Mouse (Mus musculus) right cerebral cortex, postnatal 36 days (tissue): ENCODE results near the gene Slc35a5.
A peak's percentile ranks its signal among the peaks of the same experiment; 100 is the strongest.

Source experiments
- DNase-seq, 2 experiments: peaks; one replicate each; pipeline ENCODE4 v3.0.0; 2022; ENCODE audit warnings: low spot score in 2 of 2, mixed read lengths in 1 of 2

Gene Slc35a5

DNA sequence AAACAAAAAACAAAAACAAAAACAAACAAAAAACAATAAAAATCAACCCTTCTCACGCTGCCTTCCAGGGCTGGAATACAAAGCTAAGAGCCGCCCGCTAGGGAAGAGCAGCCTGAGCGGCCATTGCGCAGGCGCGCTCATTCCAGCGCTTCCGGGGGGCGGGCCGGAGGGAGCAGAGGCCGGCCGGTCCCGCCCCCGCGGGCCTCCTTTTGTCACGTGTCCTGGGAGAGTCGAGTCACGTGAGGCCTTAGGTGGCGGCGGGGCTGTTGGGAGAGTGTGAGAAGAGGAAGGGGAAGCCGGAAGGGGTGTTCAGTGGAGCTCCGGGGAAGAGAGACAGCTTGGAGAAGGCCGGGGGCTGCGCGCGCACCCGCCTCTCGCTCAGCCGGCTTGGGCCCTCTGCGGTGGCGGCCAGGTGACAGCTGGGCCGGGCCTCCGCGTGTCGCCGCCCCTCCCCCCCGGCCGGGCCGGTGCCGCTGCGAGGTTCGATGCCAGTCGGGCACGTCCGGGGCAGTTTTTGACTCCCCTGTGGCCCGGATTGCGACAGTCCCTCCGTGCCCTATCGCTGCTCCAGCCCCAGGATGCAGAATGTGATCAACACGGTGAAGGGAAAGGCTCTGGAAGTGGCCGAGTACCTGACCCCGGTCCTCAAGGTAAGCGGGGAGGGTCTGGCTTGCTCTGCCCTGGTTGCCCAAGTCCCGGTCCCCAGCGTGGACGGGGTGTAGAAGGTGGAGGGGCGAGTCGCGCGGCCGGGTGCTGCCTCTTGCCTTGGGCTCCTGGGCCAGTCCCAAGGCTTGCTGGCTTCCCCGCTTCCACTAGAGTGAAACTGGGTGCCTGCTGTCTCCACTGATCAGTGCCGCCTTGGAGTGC is at the start of gene Slc35a5, which contains the start of gene Atg3:
Gene Slc35a5 (minus strand): TSS at position 185 of the 867 bp plus-strand sequence.
Gene Atg3 (plus strand): TSS at position 264 of the 867 bp plus-strand sequence.
- DNase-seq = peak; percentile 93 to 94

DNA sequence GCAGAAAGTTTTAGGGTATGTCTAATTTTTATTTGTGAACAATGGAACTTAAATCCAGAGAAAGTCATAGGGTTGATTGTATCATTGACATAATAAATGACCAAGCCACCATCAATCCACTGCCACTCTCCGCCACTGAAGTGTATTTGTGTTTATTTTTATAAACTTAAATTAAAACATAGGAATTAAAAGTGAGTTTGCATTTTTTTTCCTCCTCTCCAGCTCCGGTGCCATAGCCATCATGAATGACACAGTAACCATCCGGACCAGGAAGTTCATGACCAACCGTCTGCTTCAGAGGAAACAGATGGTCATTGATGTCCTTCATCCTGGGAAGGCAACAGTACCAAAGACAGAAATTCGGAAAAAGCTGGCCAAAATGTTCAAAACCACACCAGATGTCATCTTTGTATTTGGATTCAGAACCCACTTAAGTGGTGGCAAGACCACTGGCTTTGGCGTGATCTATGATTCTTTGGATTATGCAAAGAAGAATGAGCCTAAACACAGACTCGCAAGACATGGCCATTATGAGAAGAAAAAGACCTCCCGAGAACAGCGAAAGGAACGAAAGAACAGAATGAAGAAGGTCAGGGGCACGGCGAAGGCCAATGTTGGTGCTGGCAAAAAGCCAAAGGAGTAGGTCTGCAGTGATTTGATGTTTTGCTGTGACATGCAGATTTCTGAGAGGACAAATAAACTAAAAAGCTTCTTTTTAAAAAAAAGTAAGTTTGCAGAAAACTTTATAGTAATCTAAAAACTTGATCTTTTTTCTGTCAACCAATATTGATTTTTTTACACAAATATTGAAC is 46.6 kb upstream of the Slc35a5 start:
- DNase-seq = no peak

DNA sequence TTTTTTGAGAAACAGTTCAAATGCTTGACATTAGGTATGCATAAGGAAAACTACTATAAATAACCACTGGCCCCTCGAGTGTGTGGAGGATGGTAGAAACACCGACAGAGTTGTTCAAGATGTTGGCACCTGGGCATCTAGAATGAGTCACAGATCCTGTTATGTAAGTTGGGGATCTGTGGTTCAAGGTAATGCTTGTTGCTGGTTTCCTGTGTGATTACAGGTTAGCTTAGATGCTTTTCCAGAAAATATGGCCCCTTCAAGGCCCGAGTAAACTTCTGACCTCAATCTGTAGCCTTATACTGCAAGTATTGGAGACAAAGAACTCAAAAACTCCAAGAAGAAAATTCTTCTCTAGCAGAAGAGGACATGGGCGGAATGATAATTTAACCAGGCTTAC is 45.9 kb upstream of the Slc35a5 start:
- DNase-seq = no peak

DNA sequence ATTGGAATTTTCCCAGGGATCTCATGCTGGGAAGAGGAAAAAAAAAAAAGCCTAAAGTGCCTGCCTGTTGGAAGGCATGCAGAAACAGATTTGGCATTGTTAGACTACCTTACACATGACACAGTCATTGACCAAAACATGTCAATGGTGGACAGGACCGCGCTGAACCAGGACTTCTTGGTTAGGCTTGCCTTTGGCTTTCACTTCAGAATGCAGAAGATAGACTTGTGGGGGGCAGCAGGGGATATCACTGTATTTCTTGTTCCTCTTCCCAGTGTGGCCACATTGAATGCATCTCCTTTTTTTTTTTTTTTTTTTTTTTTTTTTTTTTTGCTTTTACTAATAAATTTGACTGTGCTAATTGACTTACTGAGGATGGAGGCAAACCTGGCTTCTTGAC is 42.9 kb upstream of the Slc35a5 start:
- no peak for DNase-seq

DNA sequence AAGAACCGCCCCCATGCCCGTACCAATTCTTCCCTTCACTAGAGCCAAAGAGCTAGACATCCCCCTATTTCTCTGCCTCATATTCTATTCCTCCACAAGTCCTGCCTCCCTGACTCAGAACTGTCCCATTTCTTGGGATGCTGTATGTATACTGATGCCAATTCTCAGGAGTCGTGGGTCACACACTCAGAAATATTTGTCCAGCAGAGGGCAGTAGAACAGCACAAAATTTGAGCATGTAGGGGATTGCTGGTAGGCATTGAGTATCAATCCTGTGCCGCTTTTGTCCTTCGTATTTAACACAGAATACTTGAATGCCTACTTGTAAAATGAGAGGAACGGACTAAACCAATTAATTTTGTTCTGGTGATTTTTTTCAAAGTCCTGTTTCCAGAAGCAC is 38.3 kb upstream of the Slc35a5 start:
- DNase-seq = peak in 1 of 2 experiments; percentile 29

DNA sequence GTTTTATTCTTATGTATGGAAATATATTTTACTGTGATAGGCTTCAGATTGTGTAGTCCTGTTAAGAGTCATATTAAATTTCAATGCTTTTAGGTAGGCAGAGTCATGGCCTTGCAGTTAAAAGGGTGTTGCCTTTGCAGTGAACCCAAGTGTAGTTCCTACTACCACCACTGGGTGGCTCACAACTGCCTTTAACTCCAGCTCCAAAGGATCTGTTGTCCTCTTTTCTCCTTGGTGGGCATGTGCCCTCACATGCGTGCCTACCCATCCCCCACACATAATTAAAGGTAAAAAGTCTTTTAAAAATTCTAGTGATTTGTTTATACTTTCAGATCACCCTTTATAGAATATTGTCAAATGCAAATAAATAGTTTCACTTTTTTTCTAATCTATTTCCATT is 34.1 kb upstream of the Slc35a5 start:
- peak; percentile 34 to 50 for DNase-seq

DNA sequence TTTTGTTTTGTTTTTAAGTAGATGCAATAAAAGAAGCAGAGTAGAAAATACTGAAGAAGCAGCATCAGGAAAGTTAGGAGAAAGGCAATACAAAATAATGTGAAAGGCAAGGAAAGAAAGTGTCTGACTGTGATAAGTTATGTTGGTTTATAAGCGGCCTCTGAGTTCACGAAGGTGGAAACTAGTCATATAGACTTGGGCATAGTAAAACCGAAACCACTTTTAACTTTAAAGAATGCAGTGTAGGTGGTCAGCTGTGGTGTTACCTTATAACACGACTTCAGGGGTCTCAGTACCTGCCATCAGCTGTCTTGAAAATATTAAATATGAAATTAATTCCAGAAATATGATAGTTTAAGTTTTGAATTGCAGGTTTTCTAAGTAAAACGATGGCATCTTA is 23.3 kb upstream of the Slc35a5 start:
- DNase-seq = no peak

DNA sequence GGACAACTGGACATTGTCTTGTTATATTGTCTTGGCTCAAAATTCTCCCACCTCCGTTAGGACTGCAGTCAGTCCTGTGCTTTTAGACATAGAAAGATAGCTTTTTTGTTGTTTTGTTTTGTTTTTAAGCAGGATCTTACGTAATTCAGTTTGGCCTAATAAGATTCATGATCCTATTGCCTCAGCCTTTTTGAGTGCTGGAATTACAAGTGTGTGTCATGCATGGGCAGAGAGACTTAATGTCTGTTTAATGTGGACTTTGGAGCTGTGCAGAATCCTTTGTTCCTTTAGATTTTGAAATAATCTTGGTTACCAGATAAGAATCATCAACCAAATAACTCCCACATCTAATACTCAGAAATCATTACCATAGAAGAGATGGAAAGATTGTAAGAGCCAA is 20.0 kb upstream of the Slc35a5 start:
- DNase-seq = no peak

DNA sequence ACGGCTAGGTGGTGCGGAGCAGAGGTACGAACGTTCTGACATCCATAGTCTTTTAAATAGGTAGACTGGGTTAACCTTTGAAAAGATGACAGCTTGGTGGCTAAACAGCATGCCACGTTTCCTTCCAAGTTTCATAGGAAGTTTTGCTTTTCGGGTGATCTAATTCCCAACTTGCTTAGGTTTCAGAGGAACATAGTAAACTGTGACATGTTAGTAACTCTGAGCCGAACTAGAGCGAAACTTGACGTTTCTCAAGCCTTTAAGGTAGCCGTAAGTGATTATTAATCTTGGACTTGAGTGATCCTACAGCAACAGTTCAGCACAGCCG is 847 bp upstream of the Slc35a5 start:
- DNase-seq = no peak

DNA sequence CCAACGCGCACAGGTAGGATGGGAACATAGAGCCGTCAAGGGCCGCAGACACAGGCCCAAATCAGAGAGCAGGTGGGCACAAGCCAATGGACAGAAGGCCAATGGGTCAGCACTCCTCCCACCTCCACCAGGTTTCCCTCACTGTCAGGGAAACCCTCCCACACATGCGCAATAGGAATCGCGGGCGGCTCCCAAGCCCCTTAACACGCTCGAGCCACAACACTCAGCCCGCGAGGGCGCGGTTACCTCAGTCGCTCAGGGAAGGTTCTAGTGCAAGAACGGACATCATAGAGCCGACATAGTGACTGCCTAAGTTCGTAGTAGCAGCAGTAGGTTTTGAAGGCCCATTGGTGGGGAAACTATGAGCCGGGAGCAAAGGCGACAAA is 377 bp downstream of the Slc35a5 start:
- DNase-seq = peak; percentile 55 to 56

DNA sequence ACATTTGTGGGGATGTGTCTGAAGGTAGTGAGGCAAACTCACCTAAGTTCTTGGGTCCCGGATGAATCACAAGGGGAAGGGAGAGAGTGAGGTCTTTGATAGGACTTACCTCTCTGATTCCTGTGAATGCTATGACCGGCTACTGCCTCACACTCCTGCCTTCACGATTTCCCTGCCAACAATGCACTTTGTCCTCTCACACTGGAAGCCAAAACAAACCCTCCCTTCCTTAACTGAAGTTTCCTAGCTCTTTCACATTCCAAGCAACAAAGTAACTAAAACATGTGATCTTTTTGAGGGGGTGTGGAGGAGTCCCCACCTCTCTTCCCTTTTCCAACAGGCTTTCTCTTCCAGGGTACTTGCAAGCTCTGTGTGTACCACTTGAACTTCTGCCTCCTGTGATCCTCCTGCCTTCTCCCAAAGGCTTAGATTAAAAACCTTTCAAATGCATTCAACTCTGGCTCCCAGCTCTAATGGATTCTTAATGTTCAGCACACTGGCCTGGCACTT is 3.7 kb downstream of the Slc35a5 start:
- DNase-seq = no peak

DNA sequence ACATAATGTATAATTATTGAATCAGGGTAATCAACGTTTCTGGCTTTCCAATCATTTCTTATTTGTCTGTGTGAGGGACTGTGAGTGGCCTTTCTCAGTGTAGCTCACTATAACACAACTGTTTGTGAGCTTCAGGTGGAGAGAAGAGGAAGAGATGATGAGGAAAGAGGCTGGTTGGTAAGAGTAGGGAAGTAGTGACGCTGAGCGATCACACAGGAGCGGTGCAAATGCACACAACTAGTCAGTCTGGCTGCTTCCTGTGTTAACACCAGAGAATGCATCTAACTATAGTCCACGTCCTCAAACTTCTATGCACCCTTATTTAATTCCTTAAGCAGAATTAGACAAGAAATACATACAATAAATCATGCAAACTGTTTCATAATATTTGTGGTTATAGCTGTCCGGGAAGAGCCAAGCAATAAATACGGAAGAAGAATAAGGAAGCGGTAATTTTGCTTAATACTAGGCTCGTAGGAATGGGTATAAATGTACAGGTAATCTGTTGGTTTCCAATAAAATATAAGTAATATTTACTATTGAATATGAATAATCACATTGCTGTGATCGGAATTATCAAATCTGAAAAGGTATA is 9.9 kb downstream of the Slc35a5 start:
- DNase-seq = no peak

DNA sequence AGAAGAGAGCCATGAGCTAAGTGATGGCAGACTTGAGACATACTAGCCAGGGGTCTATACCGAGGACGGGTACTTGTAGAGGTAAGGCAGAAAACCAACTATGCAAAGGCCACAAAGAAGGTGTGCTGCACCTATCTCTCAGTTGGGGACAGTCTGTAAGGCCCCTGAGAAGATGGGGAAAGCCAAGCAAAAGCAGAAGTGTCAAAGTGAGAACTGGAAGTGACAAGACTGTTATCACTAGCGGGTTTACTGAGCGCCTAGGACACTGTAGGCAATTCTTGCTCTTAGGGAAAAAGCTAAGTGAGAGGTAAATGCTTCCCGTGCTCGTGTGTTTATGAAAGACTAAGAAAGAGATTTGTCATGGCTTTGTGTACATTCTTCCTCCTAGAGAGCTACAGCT is 13.4 kb downstream of the Slc35a5 start:
- no peak for DNase-seq

DNA sequence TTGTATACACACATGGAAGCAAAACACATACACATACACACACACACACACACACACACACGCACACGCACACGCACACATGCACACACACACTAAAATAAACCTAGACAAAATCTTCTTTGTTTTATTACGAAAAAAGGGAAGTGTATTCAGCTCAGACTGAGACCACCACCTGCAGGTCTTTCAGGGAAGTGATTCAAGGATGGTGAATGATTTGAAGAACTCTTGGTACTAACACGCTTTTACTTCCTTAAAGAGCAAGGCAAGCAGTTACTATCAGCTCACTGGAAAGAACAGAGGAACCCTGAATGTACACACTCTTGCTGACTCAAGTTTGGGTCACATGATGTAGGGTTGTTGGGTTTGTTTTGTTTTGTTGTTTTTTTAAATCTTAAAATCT is 15.9 kb downstream of the Slc35a5 start:
- DNase-seq = no peak

DNA sequence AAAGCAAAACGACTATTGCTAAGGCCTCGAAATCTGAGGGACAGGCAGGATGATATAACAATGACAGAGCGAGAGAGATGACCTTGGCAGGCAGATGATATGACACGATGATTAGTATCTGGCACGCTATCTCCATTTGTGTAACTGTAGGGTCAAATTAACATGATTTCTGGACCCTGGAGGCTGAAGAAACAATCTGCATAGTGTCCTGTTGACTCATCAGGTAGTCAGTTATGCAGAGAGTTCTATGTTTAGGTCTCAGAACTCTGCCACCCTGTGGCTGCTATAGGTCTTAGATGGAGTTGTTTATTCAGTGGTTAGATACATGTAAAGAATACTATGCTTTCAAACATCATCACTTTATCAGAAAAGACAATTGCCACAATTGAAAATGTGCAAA is 16.8 kb downstream of the Slc35a5 start:
- DNase-seq = no peak

DNA sequence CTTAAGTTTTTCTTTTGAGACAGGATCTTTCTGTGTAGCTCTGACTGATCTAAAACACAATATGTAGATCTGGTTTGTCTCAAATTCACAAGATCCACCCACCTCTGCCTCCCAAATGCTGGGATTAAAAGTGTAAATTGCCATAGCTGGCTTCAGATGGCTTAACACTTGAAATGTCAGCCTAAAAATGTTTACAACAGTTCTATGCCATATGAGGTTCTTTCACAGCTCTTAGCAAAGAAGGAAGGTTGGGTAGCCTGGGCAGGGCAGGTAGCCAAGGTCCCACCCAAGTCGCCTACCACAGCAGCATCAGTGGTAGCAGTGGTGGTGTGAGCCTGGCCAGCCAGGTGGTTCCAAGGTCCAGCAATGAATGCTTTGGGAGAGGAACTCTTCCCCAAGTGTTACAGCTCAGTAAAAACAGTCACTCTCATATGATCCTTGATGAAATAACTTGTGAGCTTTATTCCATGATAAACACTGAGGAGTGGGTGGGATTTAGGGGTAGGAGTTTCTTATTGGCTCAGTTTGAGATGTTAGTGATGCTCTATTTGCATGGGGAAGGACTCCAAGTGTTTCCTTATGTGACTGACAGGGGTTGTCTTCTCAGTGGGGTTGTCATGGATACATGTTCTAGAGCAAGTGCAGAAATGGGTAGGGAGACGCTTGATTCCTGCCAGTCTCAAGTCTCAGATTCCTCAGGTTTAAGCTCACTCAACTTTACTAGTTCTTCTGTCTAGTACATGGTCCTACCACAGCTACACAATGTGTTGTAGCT is 30.4 kb downstream of the Slc35a5 start:
- DNase-seq = peak; percentile 40 to 67

DNA sequence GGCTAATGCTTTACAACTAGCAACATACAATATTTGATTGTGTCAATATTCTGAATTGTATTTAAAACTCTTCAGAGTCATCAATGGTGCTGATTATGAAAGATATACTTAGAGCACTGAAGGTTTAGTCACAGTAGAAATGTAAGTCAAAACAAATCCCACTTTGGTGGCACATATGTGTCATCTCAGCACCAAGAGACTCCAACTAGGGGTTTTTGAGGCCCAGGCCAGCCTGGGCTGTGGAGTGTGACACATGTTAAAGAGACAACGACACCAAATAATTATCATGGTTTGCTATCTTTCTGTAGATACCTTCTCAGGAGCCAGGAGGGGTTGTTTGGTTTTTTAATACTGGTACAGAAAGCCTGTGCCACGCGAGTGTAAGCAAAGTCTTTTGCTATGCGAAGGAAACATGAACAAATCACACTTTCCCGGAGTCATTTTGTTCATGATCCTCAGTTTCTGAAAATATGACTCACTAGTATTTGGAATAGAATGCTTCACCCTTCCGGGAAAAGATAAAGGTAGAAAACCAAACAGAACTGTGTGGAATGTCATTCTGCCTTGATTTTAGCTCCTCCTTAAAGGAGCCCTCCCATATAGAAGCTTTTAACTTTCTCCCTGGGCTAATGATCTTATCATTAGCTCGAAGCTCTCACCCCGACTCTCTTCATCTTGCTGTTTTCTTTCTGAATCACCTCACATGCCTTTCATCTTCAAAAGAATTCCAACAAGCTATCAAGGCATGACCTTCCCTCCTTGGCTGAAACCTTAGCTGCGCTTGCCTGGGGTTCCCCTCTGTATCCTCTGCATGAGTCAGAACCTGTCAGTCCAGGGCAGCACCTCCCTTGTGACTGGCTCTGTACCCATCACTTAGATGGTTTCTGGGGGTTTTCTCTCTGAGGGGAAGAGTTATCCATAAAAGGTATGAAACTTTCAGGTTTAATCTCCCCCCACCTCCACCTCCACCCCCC is 34.0 kb downstream of the Slc35a5 start:
- DNase-seq = no peak

DNA sequence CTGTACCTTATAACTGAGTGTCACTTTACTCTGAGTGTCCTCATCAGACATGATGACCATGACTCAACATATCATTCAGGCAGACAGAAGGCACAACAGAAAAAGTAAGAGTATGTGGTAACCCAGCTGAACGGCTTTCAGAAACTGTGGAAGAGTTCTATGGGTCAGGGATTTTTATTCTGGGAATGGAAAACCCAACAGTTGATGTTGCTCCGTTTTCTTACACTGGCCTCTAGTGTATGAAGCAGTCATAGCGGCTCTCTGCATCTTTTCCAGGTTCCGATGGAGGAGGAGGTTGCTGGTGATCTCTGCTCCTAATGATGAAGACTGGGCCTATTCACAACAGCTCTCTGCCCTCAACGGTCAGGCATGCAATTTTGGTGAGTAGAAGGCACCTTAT is 35.9 kb downstream of the Slc35a5 start:
- no peak for DNase-seq

DNA sequence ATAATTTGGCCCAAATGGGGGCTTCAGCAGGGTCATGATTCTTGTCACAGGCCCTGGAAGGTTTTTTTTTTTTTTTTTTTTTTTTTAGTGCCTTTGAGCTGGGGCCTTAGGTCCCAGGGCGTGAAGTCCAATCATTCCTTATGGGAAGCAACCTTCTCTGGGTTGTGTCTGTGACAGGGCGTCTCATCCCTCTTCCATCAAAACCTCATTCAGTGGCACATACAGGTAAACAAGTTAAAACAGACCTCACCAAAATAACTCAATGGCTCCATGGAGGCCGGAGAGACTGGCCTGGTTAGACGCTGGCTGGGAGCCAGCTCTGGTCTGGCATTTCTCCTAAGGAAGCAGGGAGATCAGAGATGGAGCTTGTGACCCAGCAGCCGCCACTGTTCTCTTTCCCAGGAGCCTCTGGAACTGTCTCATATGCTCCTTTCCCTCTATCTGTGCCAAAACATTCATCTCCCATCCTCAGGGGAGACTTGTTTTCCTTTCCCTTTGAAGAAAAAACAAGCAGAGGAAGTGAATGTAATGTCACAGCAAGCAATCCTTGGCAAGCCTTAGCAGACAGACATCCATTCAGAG is 37.6 kb downstream of the Slc35a5 start:
- DNase-seq = peak in 1 of 2 experiments; percentile 26

DNA sequence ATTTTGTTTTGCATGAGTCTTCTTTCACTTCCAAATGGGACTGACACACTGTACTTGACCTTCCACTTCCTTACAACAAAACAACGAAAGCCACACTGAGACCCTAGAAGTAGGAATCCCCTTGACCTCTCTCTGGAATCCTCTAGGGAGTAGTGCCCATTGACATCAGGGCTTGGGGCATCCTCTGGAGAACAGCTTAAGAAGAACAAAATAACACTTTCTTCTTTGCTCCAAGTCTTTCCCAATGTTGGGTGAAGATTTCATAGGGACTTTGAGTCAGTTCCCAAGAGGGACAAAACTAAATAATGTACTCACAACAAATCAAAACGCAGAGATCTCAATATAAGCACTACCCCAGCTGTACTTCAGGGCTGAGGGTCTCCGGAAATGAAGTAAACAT is 39.7 kb downstream of the Slc35a5 start:
- DNase-seq = no peak
